Mouse (Mus musculus) kidney, adult 2 months (tissue): Measurements from ENCODE around the gene Hist2h4. TPM values are rescaled to one million over a fixed set of nuclear protein-coding genes. Genes with fewer than 3 reads are reported as not detected.
"Not testable (repeated sequence)": the region's sequence is repeated elsewhere in the genome, so short reads cannot be mapped to it uniquely, and the experiment has no call there.

Source experiments
- DNase-seq: peaks from one replicate; pipeline ENCODE4 v3.0.0; 2021
- H3K27ac ChIP-seq: fragments of 200-500 bp; 2 replicates; pipeline ENCODE4 v1.5.1; 2012; ENCODE audit warnings: low read depth, low read length, control low read depth, inconsistent platforms; ENCODE audit not compliant: insufficient read depth
- H3K27me3 ChIP-seq: fragments of 200-500 bp; replicated peaks from 2 replicates; pipeline ENCODE4 v1.6.1; 2012; ENCODE audit warnings: mild to moderate bottlenecking, moderate library complexity, low read length, inconsistent platforms; ENCODE audit not compliant: control insufficient read depth, insufficient read depth
- H3K36me3 ChIP-seq: fragments of 200-500 bp; 2 replicates; pipeline ENCODE4 v1.6.1; 2012; ENCODE audit warnings: mild to moderate bottlenecking, moderate library complexity, low read length, inconsistent platforms; ENCODE audit not compliant: control insufficient read depth, insufficient read depth
- H3K4me1 ChIP-seq: fragments of 200-500 bp; 2 replicates; pipeline ENCODE4 v1.6.1; 2011; ENCODE audit warnings: low read length; ENCODE audit not compliant: control insufficient read depth, insufficient read depth
- H3K4me3 ChIP-seq: fragments of 200-500 bp; 2 replicates; pipeline ENCODE4 v1.5.1; 2011; ENCODE audit warnings: mild to moderate bottlenecking, low read depth, low read length, control low read depth; ENCODE audit not compliant: insufficient read depth
- CTCF ChIP-seq: fragments of 200-500 bp; conservative IDR thresholded peaks from 2 replicates; pipeline ENCODE4 v1.5.1; 2011; ENCODE audit warnings: low read depth, mild to moderate bottlenecking, control low read depth, low read length, moderate library complexity, mixed read lengths; ENCODE audit not compliant: insufficient read depth, insufficient read length
- POLR2A ChIP-seq: fragments of 200-500 bp; IDR thresholded peaks from one replicate; pipeline ENCODE4 v1.6.1; 2011; ENCODE audit warnings: low read depth, low read length, control low read depth
- WGBS: fragments of 180-500 bp; shearing (Covaris S2); methylation state at CpG from one replicate; pipeline ENCODE4 v1.1.7; 2018; 5-methylcytosine and 5-hydroxymethylcytosine counted together
- polyA plus RNA-seq: library from polyadenylated mRNA; depleted of rRNA; stranded (reverse); fragments of >200 nt; gene quantifications from 2 replicates; pipeline ENCODE4 v1.2.3, GENCODE M21; 2012

Hist2h4 gene
- polyA plus RNA-seq, 1 experiment = 1.5 TPM

DNA sequence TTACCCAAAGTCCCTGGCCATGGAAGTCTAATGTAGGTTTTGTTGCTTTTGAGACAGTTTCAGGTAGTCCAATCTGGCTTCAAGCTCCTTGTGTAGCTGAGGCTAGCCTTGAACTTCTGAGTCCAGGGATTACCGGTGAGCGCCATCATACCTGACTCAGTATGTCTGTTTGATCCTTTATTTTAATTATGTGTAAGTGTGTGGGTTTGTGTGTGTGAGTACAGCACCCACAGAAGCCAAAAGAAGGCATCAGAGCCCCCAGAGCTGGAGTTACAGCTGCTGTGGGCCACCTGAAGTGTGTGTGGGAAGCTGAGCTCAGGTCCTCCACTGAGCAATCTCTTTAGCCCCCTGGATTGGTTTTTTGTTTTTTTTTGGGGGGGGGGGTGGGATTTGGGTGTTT lies 36.5 kb upstream of the Hist2h4 start:
- Histone ChIP-seq H3K27ac (no peak overlapping the region), H3K27me3 (no peaks in the 10 kb centered on the region; the same call in 1 of the 2 replicates), H3K4me1 (no peaks in the 10 kb centered on the region), H3K4me3 (no peak overlapping the region), H3K36me3 (no peaks in the 10 kb centered on the region)
- no peak for TF ChIP-seq POLR2A
- TF ChIP-seq CTCF = no peak
- WGBS = 97% methylated on average over 2 of the region's 2 CpGs
- DNase-seq = no peak

DNA sequence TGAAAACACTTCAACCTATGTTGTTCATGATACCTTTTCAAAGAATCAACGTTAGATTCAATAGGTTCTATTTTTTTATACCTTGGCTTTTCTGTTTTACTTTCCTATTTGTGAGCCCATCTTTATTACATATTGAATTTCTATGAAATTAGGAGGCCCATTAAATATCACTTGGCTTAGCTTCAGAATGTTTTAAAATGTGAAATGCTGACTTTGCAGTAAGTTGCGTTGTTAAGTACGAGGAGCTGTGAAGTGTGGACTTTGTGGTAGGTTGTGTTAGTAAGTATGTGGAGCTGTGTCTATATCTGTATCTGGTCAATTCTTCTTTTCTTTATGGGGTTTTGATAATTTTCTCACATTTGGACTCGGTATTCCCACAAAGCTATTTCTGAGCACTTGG lies 35.2 kb upstream of the Hist2h4 start:
- no peaks in the 10 kb centered on the region; the same call in 1 of the 2 replicates for H3K27me3 ChIP-seq
- DNase-seq = no peak
- no peak overlapping the region for H3K27ac ChIP-seq
- no peaks in the 10 kb centered on the region for H3K4me1 ChIP-seq
- TF ChIP-seq POLR2A = no peak
- TF ChIP-seq CTCF = no peak
- H3K36me3 ChIP-seq = no peaks in the 10 kb centered on the region
- 92% methylated on average over 4 of the region's 4 CpGs for WGBS
- H3K4me3 ChIP-seq = no peak overlapping the region

DNA sequence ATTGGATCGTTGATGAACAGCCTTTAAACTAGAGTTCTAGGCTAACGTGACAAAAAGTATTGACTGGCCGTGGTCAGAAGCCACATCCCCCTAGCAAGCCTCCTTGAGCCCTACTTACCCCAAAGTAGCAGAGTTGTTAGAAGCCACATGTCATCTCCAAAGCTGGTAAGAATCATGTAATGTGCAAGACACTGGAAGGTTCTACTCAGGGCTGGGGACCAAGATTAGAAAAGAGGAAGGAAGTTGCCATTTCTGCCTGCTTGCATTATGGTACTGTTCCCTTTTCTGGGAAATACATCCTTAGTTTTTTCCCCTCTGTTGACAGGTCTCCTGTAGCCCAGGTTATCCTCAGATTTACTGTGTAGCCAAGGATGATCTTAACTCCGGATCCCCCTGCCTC lies 30.7 kb upstream of the Hist2h4 start, which contains the start of gene Fcgr1:
TSS of gene Fcgr1 (minus strand) at position 183 of the 400 bp plus-strand sequence.
- DNase-seq = peak; percentile 14
- Histone ChIP-seq H3K4me3 (no peak within 1 kb of the TSS), H3K36me3 (no peaks in the 10 kb centered on the region), H3K4me1 (no peaks in the 10 kb centered on the region), H3K27ac (no peak within 1 kb of the TSS), H3K27me3 (no peaks in the 10 kb centered on the region; the same call in 1 of the 2 replicates)
- TF ChIP-seq POLR2A (no peak), CTCF (no peak)
- WGBS = 73% methylated on average over 4 of the region's 4 CpGs

DNA sequence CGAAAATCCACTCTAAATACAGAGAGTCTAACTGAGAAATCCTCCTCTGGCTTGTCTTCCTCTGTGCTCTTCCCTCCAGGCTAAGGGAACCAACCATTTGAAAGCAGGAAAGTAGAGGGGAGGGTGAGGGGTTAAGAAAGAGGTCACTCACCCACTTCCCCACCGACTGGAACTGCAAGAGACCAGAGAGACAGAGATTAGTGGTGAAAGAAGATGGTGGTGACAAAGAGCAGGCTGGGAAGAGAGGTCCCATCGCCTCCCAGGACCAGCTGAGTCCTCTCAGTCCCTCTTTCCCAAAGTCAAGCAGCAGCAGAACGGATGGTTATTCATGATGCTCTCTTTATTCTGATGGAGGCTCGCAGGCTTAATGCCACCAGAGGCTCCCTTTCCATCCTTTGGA lies 30.3 kb upstream of the Hist2h4 start:
- Histone ChIP-seq H3K36me3 (no peaks in the 10 kb centered on the region), H3K27me3 (no peaks in the 10 kb centered on the region; the same call in 1 of the 2 replicates), H3K4me1 (no peaks in the 10 kb centered on the region), H3K4me3 (no peak overlapping the region), H3K27ac (no peak overlapping the region)
- no peak for DNase-seq
- no peak for TF ChIP-seq POLR2A
- no peak for TF ChIP-seq CTCF
- 60% methylated on average over 5 of the region's 5 CpGs for WGBS

DNA sequence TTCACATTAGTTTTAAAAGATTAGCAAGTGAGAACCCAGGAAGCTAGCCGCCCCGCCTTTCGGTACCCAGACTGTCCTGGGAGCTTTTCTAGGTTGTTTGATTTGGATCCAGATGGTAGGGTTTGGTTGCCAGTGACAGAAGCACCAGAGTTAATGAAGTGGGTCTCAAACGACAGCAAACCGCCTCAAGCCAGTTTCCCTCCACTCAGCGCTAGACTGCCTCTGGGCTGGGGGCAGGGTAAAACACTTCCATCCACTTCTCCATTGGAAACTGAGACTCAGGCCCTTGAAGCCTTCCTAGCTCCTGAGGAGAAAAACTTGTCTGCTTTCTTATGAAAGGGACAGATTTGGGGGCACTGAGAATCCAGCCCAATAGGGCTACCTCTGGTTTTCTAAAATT lies 29.5 kb upstream of the Hist2h4 start:
- Histone ChIP-seq H3K27ac (no peak overlapping the region), H3K4me3 (no peak overlapping the region), H3K27me3 (no peaks in the 10 kb centered on the region; the same call in 1 of the 2 replicates), H3K4me1 (no peaks in the 10 kb centered on the region), H3K36me3 (no peaks in the 10 kb centered on the region)
- WGBS = 48% methylated on average over 6 of the region's 6 CpGs
- TF ChIP-seq POLR2A (no peak), CTCF (no peak)
- DNase-seq = no peak

DNA sequence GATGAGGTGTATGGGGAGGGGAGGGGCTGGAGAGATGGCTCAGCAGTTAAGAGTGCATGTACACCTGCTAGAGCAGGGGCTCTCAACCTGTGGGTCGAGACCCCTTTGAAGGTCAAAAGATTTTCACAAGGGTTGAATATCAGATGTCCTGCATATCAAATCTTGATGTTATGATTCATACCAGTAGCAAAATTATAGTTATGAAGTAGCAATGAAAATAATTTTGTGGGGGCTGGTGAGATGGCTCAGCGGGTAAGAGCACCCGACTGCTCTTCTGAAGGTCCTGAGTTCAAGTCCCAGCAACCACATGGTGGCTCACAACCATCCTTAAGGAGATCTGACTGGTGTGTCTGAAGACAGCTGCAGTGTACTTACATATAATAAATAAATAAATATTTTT lies 27.6 kb upstream of the Hist2h4 start:
- not testable (repeated sequence) for H3K27ac ChIP-seq, H3K36me3 ChIP-seq, H3K27me3 ChIP-seq, DNase-seq, H3K4me3 ChIP-seq, H3K4me1 ChIP-seq
- 88% methylated on average over 3 of the region's 3 CpGs for WGBS

DNA sequence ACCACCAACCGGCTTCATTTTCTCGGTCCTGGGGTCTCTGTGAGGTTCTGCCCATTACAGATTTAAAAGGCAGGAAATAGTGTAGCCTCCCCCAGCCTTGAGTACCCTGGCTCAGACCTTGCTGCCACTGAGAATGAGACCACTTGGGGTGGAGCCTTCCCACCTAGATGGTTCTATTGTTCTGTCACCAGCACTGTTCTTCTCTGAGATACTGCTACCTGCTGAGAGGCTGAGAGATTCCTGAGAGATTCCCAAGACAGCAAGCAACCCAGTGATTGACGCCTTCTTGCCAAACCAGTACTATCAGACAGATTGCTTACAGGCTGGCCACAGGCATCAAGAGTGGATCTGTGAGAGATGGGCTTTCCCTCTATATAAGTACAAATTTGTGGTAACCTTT lies 26.1 kb upstream of the Hist2h4 start:
- H3K36me3 ChIP-seq = no peaks in the 10 kb centered on the region
- no peak overlapping the region for H3K27ac ChIP-seq
- H3K27me3 ChIP-seq = no peaks in the 10 kb centered on the region
- TF ChIP-seq CTCF = no peak
- 77% methylated on average over 3 of the region's 3 CpGs for WGBS
- H3K4me1 ChIP-seq = no peaks in the 10 kb centered on the region
- DNase-seq = no peak
- H3K4me3 ChIP-seq = no peak overlapping the region

DNA sequence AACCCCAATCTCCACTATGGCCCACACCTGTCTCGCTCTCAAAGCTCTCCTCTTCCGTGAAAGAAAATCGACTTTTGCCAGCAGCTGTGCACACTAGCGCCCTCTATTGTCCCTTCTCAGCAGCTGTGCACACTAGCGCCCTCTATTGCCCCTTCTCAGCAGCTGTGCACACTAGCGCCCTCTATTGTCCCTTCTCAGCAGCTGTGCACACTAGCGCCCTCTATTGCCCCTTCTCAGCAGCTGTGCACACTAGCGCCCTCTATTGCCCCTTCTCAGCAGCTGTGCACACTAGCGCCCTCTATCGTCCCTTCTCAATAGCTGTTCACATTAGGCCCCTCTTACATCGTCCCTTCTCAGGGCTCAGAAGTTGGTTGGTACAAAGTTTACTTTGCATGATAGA lies 24.2 kb upstream of the Hist2h4 start:
- H3K27ac ChIP-seq, H3K4me3 ChIP-seq, DNase-seq, H3K27me3 ChIP-seq, H3K4me1 ChIP-seq, H3K36me3 ChIP-seq: not testable (repeated sequence)
- peak; percentile 64 for TF ChIP-seq CTCF
- 87% methylated on average over 11 of the region's 11 CpGs for WGBS
